Mouse (Mus musculus) left cerebral cortex, adult 2 months (tissue): ENCODE results near the gene Ssxb9. TPM values are rescaled to one million over a fixed set of nuclear protein-coding genes. Genes with fewer than 3 reads are reported as not detected.
"Not testable (repeated sequence)": the region's sequence is repeated elsewhere in the genome, so short reads cannot be mapped to it uniquely, and the experiment has no call there.

Experiments
- DNase-seq, 2 experiments: peaks; one replicate each; pipeline ENCODE4 v3.0.0; 2021 to 2022; ENCODE audit warnings: low spot score in 2 of 2, mixed read lengths in 1 of 2; ENCODE audit errors: extremely low spot score in 1 of 2
- H3K27ac ChIP-seq: fragments of 200-600 bp; 2 replicates; pipeline ENCODE4 v1.8.1; 2022
- H3K4me3 ChIP-seq: fragments of 200-600 bp; 2 replicates; pipeline ENCODE4 v1.8.1; 2022
- CTCF ChIP-seq: fragments of 200-600 bp; IDR thresholded peaks from 2 replicates; pipeline ENCODE4 v1.8.1; 2022; ENCODE audit warnings: antibody characterized with exemption, mild to moderate bottlenecking, moderate library complexity
- intact Hi-C: fragments of 180-260 bp; cut with DNase I; formaldehyde crosslinking; loops from one replicate; pipeline ENCODE4 v1.15.1; 2025
- long read RNA-seq, 2 experiments: library from polyadenylated mRNA; stranded (forward); transcript quantifications; one replicate each; pipeline ENCODE4 v2.0.0; 2021; ENCODE audit warnings: borderline mapping rate in 2 of 2
- total RNA-seq, 2 experiments: library from RNA; stranded (reverse); gene quantifications; 2 replicates each; pipeline ENCODE4 v1.2.3; 2021

Gene Ssxb9
- not detected for total RNA-seq
- long read RNA-seq, experiment 1: 0 reads
- long read RNA-seq, experiment 2: 0 reads

GRCm38 (mm10) chrX:8366678-8367077 is at the start of gene Ssxb9:
Ssxb9 (plus strand) TSS chrX:8366978.
- H3K27ac ChIP-seq, H3K4me3 ChIP-seq, intact Hi-C loops, DNase-seq: not testable (repeated sequence)

- DNase-seq: no peak
- intact Hi-C loops: no loop called here
- no peak within 1 kb of the TSS for H3K4me3 ChIP-seq
- TF ChIP-seq CTCF: no peak
- H3K27ac ChIP-seq: no peak within 1 kb of the TSS
These were observed 39.7 kb upstream of the Ssxb9 start, which contains the start of gene Ssxb10 for GRCm38 (mm10) chrX:8327124-8327523. Ssxb10 (plus strand) TSS chrX:8327424.

- DNase-seq, intact Hi-C loops, H3K4me3 ChIP-seq, H3K27ac ChIP-seq: not testable (repeated sequence)
These were observed 46.2 kb downstream of the Ssxb9 start, which contains the start of gene Ssxb1 for GRCm38 (mm10) chrX:8413005-8413404. Ssxb1 (plus strand) TSS chrX:8413305.

Other genes with a start within 250 kb of the Ssxb9 start
- gene Wdr13, start 234.1 kb upstream of the Ssxb9 start, total RNA-seq: 100 to 1,000 TPM; 190 to 220 TPM
- 100 to 1,000 TPM in 1 of 2 experiments, 10 to 100 TPM in 1; 86.0 to 124 TPM for gene Rbm3, start 221.1 kb upstream of the Ssxb9 start, total RNA-seq
- gene Tbc1d25, start 190.8 kb upstream of the Ssxb9 start, total RNA-seq: 10 to 100 TPM; 14.5 to 16.6 TPM
- gene Ebp, start 173.5 kb upstream of the Ssxb9 start, total RNA-seq: 10 to 100 TPM; 34.8 to 35.7 TPM
- gene Porcn, start 160.5 kb upstream of the Ssxb9 start, total RNA-seq: 10 to 100 TPM; 74.7 to 84.7 TPM
- gene Ftsj1, start 114.6 kb upstream of the Ssxb9 start, total RNA-seq: 10 to 100 TPM; 23.8 to 24.3 TPM
- gene Slc38a5, start 95.8 kb upstream of the Ssxb9 start, total RNA-seq: 1 to 10 TPM; 3.9 to 7.3 TPM
- gene Ssxb10, start 39.6 kb upstream of the Ssxb9 start, total RNA-seq: not detected
- gene Ssxb1, start 46.3 kb downstream of the Ssxb9 start, total RNA-seq: not detected
- gene Ssxb2, start 94.7 kb downstream of the Ssxb9 start, total RNA-seq: not detected
- not detected for gene Gm14459, start 158.0 kb downstream of the Ssxb9 start, total RNA-seq
- gene Ssxb6, start 181.3 kb downstream of the Ssxb9 start, total RNA-seq: not detected
- not detected for gene Ssxb3, start 224.8 kb downstream of the Ssxb9 start, total RNA-seq